Mouse (Mus musculus) left cerebral cortex, adult 8-10 months (tissue): ENCODE results near the gene Hist1h1a. TPM values are rescaled to one million over a fixed set of nuclear protein-coding genes. Genes with fewer than 3 reads are reported as not detected.
"Not testable (repeated sequence)": the region's sequence is repeated elsewhere in the genome, so short reads cannot be mapped to it uniquely, and the experiment has no call there.

Experiments used
- DNase-seq, 2 experiments: peaks; one replicate each; pipeline ENCODE4 v3.0.0; 2022; ENCODE audit warnings: low spot score in 2 of 2
- total RNA-seq, 4 experiments: library from RNA; stranded (reverse); gene quantifications; 2 replicates each; pipeline ENCODE4 v1.2.4; 2022

The Hist1h1a gene
- 10 to 100 TPM; 29.7 to 32.8 (median 30.7) TPM for total RNA-seq

- peak; percentile 67 to 79 for DNase-seq
These were observed at the start of gene Hist1h1a for GRCm38 (mm10) chr13:23763586-23764323. Gene Hist1h1a, plus strand, starts transcription at chr13:23763666.

- DNase-seq: no peak
These were observed 47.0 kb upstream of the Hist1h1a start for GRCm38 (mm10) chr13:23716261-23717042.

- no peak for DNase-seq
These were observed 46.3 kb upstream of the Hist1h1a start for GRCm38 (mm10) chr13:23717176-23717575.

- DNase-seq: not testable (repeated sequence)
These were observed 45.7 kb upstream of the Hist1h1a start for GRCm38 (mm10) chr13:23717593-23718245.

GRCm38 (mm10) chr13:23724239-23724638, 39.2 kb upstream of the Hist1h1a start:
- no peak for DNase-seq

- no peak for DNase-seq
These were observed 38.3 kb upstream of the Hist1h1a start for GRCm38 (mm10) chr13:23725213-23725612.

GRCm38 (mm10) chr13:23728472-23729191, 34.8 kb upstream of the Hist1h1a start:
- DNase-seq: no peak

GRCm38 (mm10) chr13:23729192-23729525, 34.3 kb upstream of the Hist1h1a start:
- no peak for DNase-seq

GRCm38 (mm10) chr13:23729706-23730105, 33.8 kb upstream of the Hist1h1a start:
- DNase-seq: no peak

- DNase-seq: no peak
These were observed 33.0 kb upstream of the Hist1h1a start for GRCm38 (mm10) chr13:23730479-23730878.

GRCm38 (mm10) chr13:23732156-23732804, 31.2 kb upstream of the Hist1h1a start:
- DNase-seq: no peak

- DNase-seq: no peak
These were observed 26.4 kb upstream of the Hist1h1a start for GRCm38 (mm10) chr13:23737091-23737490.

- DNase-seq: no peak
These were observed 25.4 kb upstream of the Hist1h1a start for GRCm38 (mm10) chr13:23738041-23738440.

GRCm38 (mm10) chr13:23738677-23739068, 24.8 kb upstream of the Hist1h1a start, which contains the start of gene Hist1h1c:
Gene Hist1h1c, plus strand, starts transcription at chr13:23738808.
- peak; percentile 83 to 85 for DNase-seq

GRCm38 (mm10) chr13:23739069-23739921, 24.2 kb upstream of the Hist1h1a start:
- peak; percentile 80 to 97 for DNase-seq

- no peak for DNase-seq
These were observed 23.6 kb upstream of the Hist1h1a start for GRCm38 (mm10) chr13:23739922-23740252.

GRCm38 (mm10) chr13:23740256-23740840, 23.1 kb upstream of the Hist1h1a start:
- no peak for DNase-seq

GRCm38 (mm10) chr13:23740910-23741309, 22.6 kb upstream of the Hist1h1a start:
- DNase-seq: no peak

GRCm38 (mm10) chr13:23742007-23742406, 21.5 kb upstream of the Hist1h1a start:
- no peak for DNase-seq

GRCm38 (mm10) chr13:23743215-23743614, 20.3 kb upstream of the Hist1h1a start:
- no peak for DNase-seq
